Mouse (Mus musculus): ENCODE data around the gene L3mbtl3. TPM values are rescaled to one million over a fixed set of nuclear protein-coding genes. Genes with fewer than 3 reads are reported as not detected.

The L3mbtl3 gene
- polyA plus RNA-seq, 3 experiments from 2014 or later: 10.2 to 14.6 (median 14.5) TPM

- ATAC-seq: no peak
Observed at GRCm38 (mm10) chr10:26333966-26334365, 41.8 kb downstream of the L3mbtl3 start.

GRCm38 (mm10) chr10:26332781-26333180, 43.0 kb downstream of the L3mbtl3 start:
- ATAC-seq: no peak

GRCm38 (mm10) chr10:26328843-26329242, 46.9 kb downstream of the L3mbtl3 start:
- ATAC-seq: no peak

GRCm38 (mm10) chr10:26327691-26328542, 47.9 kb downstream of the L3mbtl3 start:
- no peak for ATAC-seq

- ATAC-seq: no peak
Observed at GRCm38 (mm10) chr10:26327291-26327690, 48.5 kb downstream of the L3mbtl3 start.

GRCm38 (mm10) chr10:26325320-26325719, 50.5 kb downstream of the L3mbtl3 start:
- ATAC-seq: peak; percentile 91

GRCm38 (mm10) chr10:26322344-26323051, 53.3 kb downstream of the L3mbtl3 start:
- peak; percentile 33 for ATAC-seq

GRCm38 (mm10) chr10:26320679-26321078, 55.1 kb downstream of the L3mbtl3 start:
- ATAC-seq: no peak

- ATAC-seq: no peak
Observed at GRCm38 (mm10) chr10:26314327-26314726, 61.4 kb downstream of the L3mbtl3 start.

- ATAC-seq: no peak
Observed at GRCm38 (mm10) chr10:26303485-26303884, 72.3 kb downstream of the L3mbtl3 start.

- ATAC-seq: no peak
Observed at GRCm38 (mm10) chr10:26302336-26302735, 73.4 kb downstream of the L3mbtl3 start.

- ATAC-seq: no peak
Observed at GRCm38 (mm10) chr10:26297626-26298025, 78.1 kb downstream of the L3mbtl3 start.

- no peak for ATAC-seq
Observed at GRCm38 (mm10) chr10:26297200-26297599, 78.6 kb downstream of the L3mbtl3 start.

GRCm38 (mm10) chr10:26287136-26287535, 88.6 kb downstream of the L3mbtl3 start:
- ATAC-seq: no peak

- ATAC-seq: no peak
Observed at GRCm38 (mm10) chr10:26280009-26280408, 95.8 kb downstream of the L3mbtl3 start.

GRCm38 (mm10) chr10:26275414-26275813, 100.4 kb downstream of the L3mbtl3 start:
- ATAC-seq: no peak

- ATAC-seq: no peak
Observed at GRCm38 (mm10) chr10:26263744-26264459, 111.9 kb downstream of the L3mbtl3 start.

GRCm38 (mm10) chr10:26259908-26260307, 115.9 kb downstream of the L3mbtl3 start:
- peak; percentile 66 for ATAC-seq

GRCm38 (mm10) chr10:26249426-26250165, 126.2 kb downstream of the L3mbtl3 start:
- ATAC-seq: no peak

GRCm38 (mm10) chr10:26244466-26244865, 131.3 kb downstream of the L3mbtl3 start:
- ATAC-seq: no peak

- ATAC-seq: no peak
Observed at GRCm38 (mm10) chr10:26243203-26243602, 132.6 kb downstream of the L3mbtl3 start.

- no peak for ATAC-seq
Observed at GRCm38 (mm10) chr10:26239090-26239489, 136.7 kb downstream of the L3mbtl3 start.
